Mouse (Mus musculus): ENCODE measurements around the gene Olfr303.
"Not testable (repeated sequence)": the region's sequence is repeated elsewhere in the genome, so short reads cannot be mapped to it uniquely, and the experiment has no call there.

Olfr303 gene

DNA sequence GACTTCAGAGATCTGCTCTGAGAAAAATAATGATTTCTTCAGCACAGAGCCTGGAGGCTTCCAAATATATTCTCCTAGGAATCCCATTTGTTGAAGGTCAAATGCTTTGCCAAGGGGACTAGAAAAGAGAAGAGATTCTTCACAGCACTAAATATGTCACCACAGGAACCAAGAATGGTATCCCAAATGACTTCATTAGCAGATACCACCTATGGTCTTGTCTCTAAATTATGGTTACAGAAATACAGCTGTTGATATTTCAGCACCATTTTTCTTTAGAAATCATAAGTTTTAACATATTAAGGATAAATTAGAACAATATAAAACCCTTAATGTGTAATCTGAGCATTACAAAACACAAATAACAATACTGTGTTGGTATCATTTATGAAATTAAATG, at the start of gene Olfr303:
Olfr303 (minus strand) TSS at position 101 of the 400 bp plus-strand sequence.
- no peak for DNase-seq

DNA sequence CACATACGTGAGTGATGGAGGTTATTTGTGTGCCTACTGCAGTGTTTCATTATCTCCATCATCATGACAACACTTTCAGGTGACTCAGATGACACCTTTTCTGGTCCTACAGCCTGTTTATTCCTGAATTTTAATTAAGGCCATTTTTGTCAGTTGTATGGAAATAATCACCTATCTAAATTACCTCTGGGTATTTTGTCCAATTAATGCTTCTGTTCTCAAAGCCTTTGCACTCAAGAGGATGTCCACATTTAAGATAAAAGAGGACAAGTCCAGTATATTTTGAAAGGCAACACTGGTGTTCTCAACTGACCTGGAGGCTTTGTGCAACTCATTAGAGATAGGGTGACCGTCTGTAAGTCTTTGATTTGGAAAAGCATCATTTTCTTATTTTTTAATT, 6.0 kb upstream of the Olfr303 start, which contains the start of gene Olfr301:
Olfr301 (plus strand) TSS at position 301 of the 400 bp plus-strand sequence.
- DNase-seq = no peak

DNA sequence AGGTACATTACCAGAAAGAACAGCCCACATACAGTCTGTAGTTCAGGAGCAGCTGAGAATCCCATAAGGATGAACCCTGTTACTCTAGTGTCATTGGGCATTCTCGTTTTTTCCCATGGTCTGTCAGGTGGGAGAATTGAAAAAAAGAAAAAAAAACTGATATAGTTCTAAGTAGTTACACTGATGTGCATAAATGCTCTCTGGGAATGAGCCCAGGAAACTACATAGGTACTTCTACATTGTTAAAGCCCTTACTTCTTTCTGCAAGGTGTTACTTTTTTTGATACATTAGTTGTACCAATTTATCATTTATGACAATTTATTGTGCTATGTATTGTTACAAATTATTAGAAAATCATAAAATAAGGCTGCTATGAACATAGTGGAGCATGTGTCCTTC, 11.0 kb downstream of the Olfr303 start, which contains the start of gene Olfr304:
Olfr304 (minus strand) TSS at position 101 of the 400 bp plus-strand sequence.
- no peak for DNase-seq

DNA sequence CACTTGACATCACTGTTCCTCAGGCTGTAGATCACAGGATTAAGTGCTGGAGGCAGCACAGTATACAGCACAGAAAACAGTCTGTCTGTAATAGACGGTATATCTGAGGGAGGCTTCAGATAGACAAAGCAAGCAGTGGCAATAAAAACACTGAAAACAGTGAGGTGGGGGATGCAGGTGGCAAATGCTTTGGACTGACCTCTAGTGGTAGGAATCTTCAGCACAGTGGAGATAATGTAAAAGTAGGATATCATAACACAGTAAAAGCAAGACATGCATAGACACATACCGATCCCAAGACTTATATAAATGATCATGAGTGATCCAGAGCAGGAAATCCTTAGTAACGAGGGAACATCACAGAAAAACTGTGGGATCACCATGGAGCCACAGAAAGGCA, 11.8 kb downstream of the Olfr303 start:
- DNase-seq = no peak

DNA sequence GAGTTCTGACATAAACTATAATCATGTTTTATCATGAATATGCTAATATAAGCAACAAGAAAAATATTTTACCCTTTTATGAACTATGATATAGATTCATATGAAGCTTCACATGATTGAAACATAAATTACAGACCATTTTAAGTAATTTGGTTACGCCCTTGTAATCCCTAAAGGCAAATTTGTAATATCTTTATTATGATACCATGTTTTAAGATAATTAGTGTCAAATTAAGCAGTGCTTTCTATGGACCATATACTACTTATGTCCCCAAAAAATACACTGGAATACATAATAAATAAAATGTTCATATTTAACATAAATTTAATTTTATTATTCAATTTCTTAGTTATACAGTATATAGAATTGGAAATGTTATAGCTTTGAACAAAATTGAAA, 30.8 kb downstream of the Olfr303 start, which contains the start of gene Olfr305:
Olfr305 (minus strand) TSS at position 101 of the 400 bp plus-strand sequence.
- DNase-seq = no peak

DNA sequence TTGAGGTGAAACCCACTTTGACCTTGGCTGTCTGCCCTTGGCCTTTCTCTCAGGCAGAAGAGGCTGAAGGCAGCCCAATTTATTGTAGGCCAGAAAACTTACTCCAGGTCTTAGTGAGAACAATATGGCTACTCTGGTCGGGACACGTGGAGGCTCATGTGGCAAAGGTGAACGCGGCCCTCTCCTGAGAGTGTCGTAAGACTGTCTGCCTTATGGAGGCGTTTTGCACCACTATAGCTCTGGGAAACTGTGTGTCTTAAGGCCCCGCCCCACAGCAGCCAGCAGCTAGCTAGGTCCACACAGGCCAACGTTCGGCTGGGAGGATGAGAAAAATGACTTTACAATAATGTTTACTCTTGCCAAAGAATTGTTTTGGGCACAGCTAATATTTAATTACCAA, 51.3 kb downstream of the Olfr303 start:
- DNase-seq = not testable (repeated sequence)

DNA sequence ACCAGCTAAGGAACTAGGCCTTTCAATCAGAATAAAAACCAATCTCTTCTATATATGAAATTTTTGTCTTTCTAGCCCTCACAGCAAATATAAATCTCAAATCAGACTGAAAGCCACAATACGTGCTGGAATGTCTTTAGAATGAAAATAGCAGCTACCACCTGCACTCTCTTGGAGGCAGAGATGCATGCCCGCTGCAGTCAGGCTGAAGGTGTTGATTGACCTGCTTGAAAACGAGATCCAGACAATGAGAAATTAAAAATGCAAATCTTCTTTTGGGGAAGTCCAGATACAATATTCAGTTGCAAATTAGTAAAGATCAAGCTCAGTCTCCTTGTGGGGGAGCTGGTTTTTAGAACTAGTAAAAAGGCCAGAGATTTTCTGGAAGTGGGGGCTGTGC, 53.3 kb downstream of the Olfr303 start:
- no peak for DNase-seq

DNA sequence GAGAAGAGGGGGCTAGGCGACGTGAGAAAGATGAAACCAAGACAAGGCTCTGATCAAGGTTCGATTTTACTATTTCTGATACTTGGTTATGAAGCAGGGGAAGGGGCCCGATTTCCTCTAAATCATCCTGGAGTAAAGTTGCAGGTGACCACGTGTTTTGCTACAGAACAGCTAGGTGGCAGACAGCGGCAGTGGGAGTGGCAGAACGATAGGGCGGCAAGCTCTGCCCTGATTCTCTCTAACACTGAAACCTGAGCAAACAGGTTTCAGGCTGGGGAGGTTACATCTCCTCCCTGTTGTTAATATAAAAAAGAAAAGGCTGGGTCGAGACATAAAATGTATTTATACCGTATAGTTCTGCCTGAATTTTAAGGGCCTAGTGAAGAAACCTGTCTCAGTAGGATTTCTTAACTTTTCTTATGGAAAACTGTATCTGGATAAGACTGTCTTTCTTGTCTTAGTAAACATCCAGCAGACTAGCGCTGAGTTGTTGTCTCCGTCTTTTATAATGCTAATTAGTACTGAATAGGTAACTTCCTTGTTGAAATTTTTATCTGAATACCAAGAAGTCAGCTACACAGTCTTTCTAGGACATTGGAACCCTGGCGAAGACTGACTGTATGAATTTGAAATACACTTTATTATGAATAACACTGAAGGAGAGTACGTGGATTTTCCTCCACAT, 54.6 kb downstream of the Olfr303 start:
- DNase-seq = no peak

Measured in kidney, adult 18-20 months (tissue).